Mouse (Mus musculus): Measurements from ENCODE around the gene Clec5a. TPM values are rescaled to one million over a fixed set of nuclear protein-coding genes. Genes with fewer than 3 reads are reported as not detected.
"Not testable (repeated sequence)": the region's sequence is repeated elsewhere in the genome, so short reads cannot be mapped to it uniquely, and the experiment has no call there.

Clec5a gene
- 0.64 and 1.2 TPM in 2 replicates for polyA plus RNA-seq (2015; fragmentation: Nextera tagmentation; extraction: Ambion mirVana)

- no peak within 1 kb of the TSS for H3K4me2 ChIP-seq (ENCODE audit: low read length)
- ATAC-seq: no peak
- H3K36me3 ChIP-seq (ENCODE audit: control insufficient read depth, insufficient read depth, low read length): no peaks in the 10 kb centered on the region
- no peak within 1 kb of the TSS for H3K4me3 ChIP-seq (ENCODE audit: low read length)
- H3K4me1 ChIP-seq (ENCODE audit: control insufficient read depth, insufficient read depth, low read depth, low read length): no peaks in the 10 kb centered on the region
- no peaks in the 10 kb centered on the region for H3K9me3 ChIP-seq (ENCODE audit: control insufficient read depth, low read length)
- H3K9ac ChIP-seq (ENCODE audit: low read depth, low read length): no peak within 1 kb of the TSS
- no peaks in the 10 kb centered on the region for H3K27me3 ChIP-seq (replicated peaks; ENCODE audit: control insufficient read depth, insufficient read depth, low read length)
- 91% methylated on average over 5 of the region's 5 CpGs for WGBS
- H3K27ac ChIP-seq (ENCODE audit: low read depth, low read length): no peak within 1 kb of the TSS
Observed at GRCm38 (mm10) chr6:40585645-40586044, at the start of gene Clec5a. Gene Clec5a (minus strand): TSS chr6:40585821.

GRCm38 (mm10) chr6:40634640-40635071 lies 49.0 kb upstream of the Clec5a start:
- no peaks in the 10 kb centered on the region for H3K4me1 ChIP-seq (ENCODE audit: control insufficient read depth, insufficient read depth, low read depth, low read length)
- no peak overlapping the region for H3K4me3 ChIP-seq (ENCODE audit: low read length)
- no peak overlapping the region for H3K9ac ChIP-seq (ENCODE audit: low read depth, low read length)
- H3K27me3 ChIP-seq (replicated peaks; ENCODE audit: control insufficient read depth, insufficient read depth, low read length): no peaks in the 10 kb centered on the region
- ATAC-seq: no peak
- H3K9me3 ChIP-seq (ENCODE audit: control insufficient read depth, low read length): no peaks in the 10 kb centered on the region
- H3K27ac ChIP-seq (ENCODE audit: low read depth, low read length): no peak overlapping the region
- no peaks in the 10 kb centered on the region for H3K36me3 ChIP-seq (ENCODE audit: control insufficient read depth, insufficient read depth, low read length)
- 53% methylated on average over 1 of the region's 1 CpGs for WGBS
- no peak overlapping the region for H3K4me2 ChIP-seq (ENCODE audit: low read length)

GRCm38 (mm10) chr6:40628406-40629000 lies 42.9 kb upstream of the Clec5a start, which contains the start of gene Mgam:
Gene Mgam (plus strand): TSS chr6:40628831.
- no peaks in the 10 kb centered on the region for H3K4me1 ChIP-seq (ENCODE audit: control insufficient read depth, insufficient read depth, low read depth, low read length)
- H3K27me3 ChIP-seq (replicated peaks; ENCODE audit: control insufficient read depth, insufficient read depth, low read length): no peaks in the 10 kb centered on the region
- no peak within 1 kb of the TSS for H3K4me3 ChIP-seq (ENCODE audit: low read length)
- no peaks in the 10 kb centered on the region for H3K9me3 ChIP-seq (ENCODE audit: control insufficient read depth, low read length)
- ATAC-seq: no peak
- no peak within 1 kb of the TSS for H3K9ac ChIP-seq (ENCODE audit: low read depth, low read length)
- WGBS: 88% methylated on average over 8 of the region's 8 CpGs
- no peak within 1 kb of the TSS for H3K27ac ChIP-seq (ENCODE audit: low read depth, low read length)
- no peak within 1 kb of the TSS for H3K4me2 ChIP-seq (ENCODE audit: low read length)
- no peaks in the 10 kb centered on the region for H3K36me3 ChIP-seq (ENCODE audit: control insufficient read depth, insufficient read depth, low read length)

- no peaks in the 10 kb centered on the region for H3K27me3 ChIP-seq (replicated peaks; ENCODE audit: control insufficient read depth, insufficient read depth, low read length)
- ATAC-seq: no peak
- H3K4me3 ChIP-seq (ENCODE audit: low read length): no peak overlapping the region
- H3K27ac ChIP-seq (ENCODE audit: low read depth, low read length): no peak overlapping the region
- no peak overlapping the region for H3K4me2 ChIP-seq (ENCODE audit: low read length)
- no peaks in the 10 kb centered on the region for H3K4me1 ChIP-seq (ENCODE audit: control insufficient read depth, insufficient read depth, low read depth, low read length)
- H3K9ac ChIP-seq (ENCODE audit: low read depth, low read length): no peak overlapping the region
- WGBS: 75% methylated on average over 1 of the region's 1 CpGs
- no peaks in the 10 kb centered on the region for H3K9me3 ChIP-seq (ENCODE audit: control insufficient read depth, low read length)
- no peaks in the 10 kb centered on the region for H3K36me3 ChIP-seq (ENCODE audit: control insufficient read depth, insufficient read depth, low read length)
Observed at GRCm38 (mm10) chr6:40626111-40626510, 40.5 kb upstream of the Clec5a start.

GRCm38 (mm10) chr6:40617965-40618364 lies 32.3 kb upstream of the Clec5a start:
- 16% methylated on average over 2 of the region's 2 CpGs for WGBS
- no peak overlapping the region for H3K4me3 ChIP-seq (ENCODE audit: low read length)
- H3K4me2 ChIP-seq (ENCODE audit: low read length): no peak overlapping the region
- no peaks in the 10 kb centered on the region for H3K4me1 ChIP-seq (ENCODE audit: control insufficient read depth, insufficient read depth, low read depth, low read length)
- peak; percentile 70; the same call in 1 of the 2 replicates for ATAC-seq
- H3K27ac ChIP-seq (ENCODE audit: low read depth, low read length): no peak overlapping the region
- no peak overlapping the region for H3K9ac ChIP-seq (ENCODE audit: low read depth, low read length)
- no peaks in the 10 kb centered on the region for H3K36me3 ChIP-seq (ENCODE audit: control insufficient read depth, insufficient read depth, low read length)
- no peaks in the 10 kb centered on the region for H3K27me3 ChIP-seq (replicated peaks; ENCODE audit: control insufficient read depth, insufficient read depth, low read length)
- H3K9me3 ChIP-seq (ENCODE audit: control insufficient read depth, low read length): no peaks in the 10 kb centered on the region

GRCm38 (mm10) chr6:40613260-40613852 lies 27.7 kb upstream of the Clec5a start, which contains the start of gene Tas2r138:
Gene Tas2r138 (minus strand): TSS chr6:40613310.
- no peaks in the 10 kb centered on the region for H3K9me3 ChIP-seq (ENCODE audit: control insufficient read depth, low read length)
- H3K9ac ChIP-seq (ENCODE audit: low read depth, low read length): no peak within 1 kb of the TSS
- H3K27me3 ChIP-seq (replicated peaks; ENCODE audit: control insufficient read depth, insufficient read depth, low read length): no peaks in the 10 kb centered on the region
- 91% methylated on average over 4 of the region's 4 CpGs for whole genome bisulfite sequencing
- H3K4me3 ChIP-seq (ENCODE audit: low read length): no peak within 1 kb of the TSS
- H3K4me2 ChIP-seq (ENCODE audit: low read length): no peak within 1 kb of the TSS
- ATAC-seq: no peak
- no peaks in the 10 kb centered on the region for H3K4me1 ChIP-seq (ENCODE audit: control insufficient read depth, insufficient read depth, low read depth, low read length)
- no peak within 1 kb of the TSS for H3K27ac ChIP-seq (ENCODE audit: low read depth, low read length)
- H3K36me3 ChIP-seq (ENCODE audit: control insufficient read depth, insufficient read depth, low read length): no peaks in the 10 kb centered on the region

- Histone ChIP-seq H3K4me3 (ENCODE audit: low read length) (no peak overlapping the region), H3K4me1 (ENCODE audit: control insufficient read depth, insufficient read depth, low read depth, low read length) (no peaks in the 10 kb centered on the region), H3K4me2 (ENCODE audit: low read length) (no peak overlapping the region), H3K27ac (ENCODE audit: low read depth, low read length) (no peak overlapping the region), H3K27me3 (replicated peaks; ENCODE audit: control insufficient read depth, insufficient read depth, low read length) (no peaks in the 10 kb centered on the region), H3K9ac (ENCODE audit: low read depth, low read length) (no peak overlapping the region), H3K36me3 (ENCODE audit: control insufficient read depth, insufficient read depth, low read length) (no peaks in the 10 kb centered on the region), H3K9me3 (ENCODE audit: control insufficient read depth, low read length) (no peaks in the 10 kb centered on the region)
- ATAC-seq: peak; percentile 68
- 48% methylated on average over 8 of the region's 8 CpGs for WGBS
Observed at GRCm38 (mm10) chr6:40610244-40610643, 24.6 kb upstream of the Clec5a start.

GRCm38 (mm10) chr6:40607431-40607830 lies 21.8 kb upstream of the Clec5a start:
- Histone ChIP-seq H3K9ac (ENCODE audit: low read depth, low read length) (no peak overlapping the region), H3K4me3 (ENCODE audit: low read length) (no peak overlapping the region), H3K4me2 (ENCODE audit: low read length) (no peak overlapping the region), H3K4me1 (ENCODE audit: control insufficient read depth, insufficient read depth, low read depth, low read length) (no peaks in the 10 kb centered on the region), H3K27ac (ENCODE audit: low read depth, low read length) (no peak overlapping the region), H3K27me3 (replicated peaks; ENCODE audit: control insufficient read depth, insufficient read depth, low read length) (no peaks in the 10 kb centered on the region), H3K9me3 (ENCODE audit: control insufficient read depth, low read length) (no peaks in the 10 kb centered on the region), H3K36me3 (ENCODE audit: control insufficient read depth, insufficient read depth, low read length) (no peaks in the 10 kb centered on the region)
- ATAC-seq: no peak

- H3K9me3 ChIP-seq (ENCODE audit: control insufficient read depth, low read length); H3K27me3 ChIP-seq (replicated peaks; ENCODE audit: control insufficient read depth, insufficient read depth, low read length); H3K9ac ChIP-seq (ENCODE audit: low read depth, low read length); H3K4me2 ChIP-seq (ENCODE audit: low read length); ATAC-seq; H3K4me3 ChIP-seq (ENCODE audit: low read length); H3K4me1 ChIP-seq (ENCODE audit: control insufficient read depth, insufficient read depth, low read depth, low read length); H3K36me3 ChIP-seq (ENCODE audit: control insufficient read depth, insufficient read depth, low read length); H3K27ac ChIP-seq (ENCODE audit: low read depth, low read length): not testable (repeated sequence)
- WGBS: 29% methylated on average over 4 of the region's 4 CpGs
Observed at GRCm38 (mm10) chr6:40598546-40598945, 12.9 kb upstream of the Clec5a start.
